Mouse (Mus musculus) forebrain, embryonic 16.5 days (tissue): ENCODE results near the gene Zfp933. TPM values are rescaled to one million over a fixed set of nuclear protein-coding genes. Genes with fewer than 3 reads are reported as not detected.

Experiments
- ATAC-seq: fragments of 200-750 bp; cut with Nextera tagmentation; 2 replicates; pipeline ENCODE4 v1.8.0; 2017; ENCODE audit warnings: mild to moderate bottlenecking, moderate library complexity
- H3K27ac ChIP-seq: fragments of 300-500 bp; sonication (generic); 2 replicates; pipeline ENCODE4 v1.5.1; 2014; ENCODE audit warnings: low read length, control low read depth
- H3K27me3 ChIP-seq: fragments of 300-500 bp; sonication (generic); replicated peaks from 2 replicates; pipeline ENCODE4 v1.6.1; 2014; ENCODE audit warnings: low read length; ENCODE audit not compliant: control insufficient read depth, insufficient read depth
- H3K36me3 ChIP-seq: fragments of 300-500 bp; sonication (generic); 2 replicates; pipeline ENCODE4 v1.6.1; 2014; ENCODE audit not compliant: control insufficient read depth, insufficient read depth
- H3K4me1 ChIP-seq: fragments of 300-500 bp; sonication (generic); replicated peaks from 2 replicates; pipeline ENCODE4 v1.6.1; 2014; ENCODE audit warnings: low read length; ENCODE audit not compliant: control insufficient read depth, insufficient read depth
- H3K4me2 ChIP-seq: fragments of 300-500 bp; sonication (generic); 2 replicates; pipeline ENCODE4 v1.6.1; 2014; ENCODE audit warnings: mild to moderate bottlenecking, low read length, control low read depth
- H3K4me3 ChIP-seq: fragments of 300-500 bp; sonication (generic); replicated peaks from 2 replicates; pipeline ENCODE4 v1.5.1; 2014; ENCODE audit warnings: mild to moderate bottlenecking, low read length, control low read depth
- H3K9ac ChIP-seq: fragments of 300-500 bp; sonication (generic); replicated peaks from 2 replicates; pipeline ENCODE4 v1.6.1; 2014; ENCODE audit warnings: low read depth, low read length, control low read depth
- H3K9me3 ChIP-seq: fragments of 300-500 bp; sonication (generic); 2 replicates; pipeline ENCODE4 v1.6.1; 2016; ENCODE audit warnings: low read length; ENCODE audit not compliant: control insufficient read depth
- WGBS: fragments of 180-500 bp; shearing (Covaris S2); extraction: QIAGEN DNeasy Blood & Tissue Kit; methylation state at CpG from one replicate; pipeline ENCODE4 v1.1.7; 2014; 5-methylcytosine and 5-hydroxymethylcytosine counted together
- polyA plus RNA-seq: library from polyadenylated mRNA; unstranded; fragments of >200 nt; fragmentation: Nextera tagmentation; extraction: Ambion mirVana; gene quantifications from 2 replicates; pipeline ENCODE4 v1.2.1, GENCODE M21; 2015

Zfp933 gene
- polyA plus RNA-seq, 1 experiment from 2014 or later, result 10.1 TPM

DNA sequence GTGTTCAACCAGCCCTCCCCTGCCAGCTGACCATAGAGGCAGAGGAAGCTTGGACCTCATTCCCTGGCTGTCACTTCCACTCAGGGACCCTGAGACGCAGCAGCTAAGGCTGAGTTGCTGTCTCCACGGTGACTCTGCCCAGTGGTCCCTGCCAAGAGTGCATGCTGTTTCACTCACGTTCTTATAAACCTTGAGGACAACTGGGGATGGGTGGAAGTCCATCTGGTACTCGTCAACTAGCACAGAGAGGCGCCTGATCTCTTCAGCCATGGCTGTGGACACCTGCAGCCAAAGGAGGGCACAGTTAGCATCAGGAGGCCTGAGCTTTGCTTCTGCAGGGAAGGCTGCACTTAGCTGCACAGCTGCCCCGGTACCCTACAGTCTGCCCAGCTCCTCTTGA is 34.9 kb upstream of the Zfp933 start:
- no peak overlapping the region for H3K4me2 ChIP-seq
- no peaks in the 10 kb centered on the region for H3K27me3 ChIP-seq
- no peak overlapping the region for H3K4me3 ChIP-seq
- no peaks in the 10 kb centered on the region for H3K9me3 ChIP-seq
- H3K9ac ChIP-seq, result no peak overlapping the region
- peaks cover 71% of the 10 kb centered on the region for H3K36me3 ChIP-seq
- H3K4me1 ChIP-seq, result no peaks in the 10 kb centered on the region
- 90% methylated on average over 6 of the region's 6 CpGs for WGBS
- no peak for ATAC-seq
- no peak overlapping the region for H3K27ac ChIP-seq

- H3K9ac ChIP-seq, result no peak overlapping the region
- H3K4me2 ChIP-seq, result no peak overlapping the region
- H3K4me1 ChIP-seq, result no peaks in the 10 kb centered on the region
- 96% methylated on average over 7 of the region's 7 CpGs for WGBS
- H3K36me3 ChIP-seq, result peaks cover 63% of the 10 kb centered on the region
- no peak overlapping the region for H3K27ac ChIP-seq
- no peaks in the 10 kb centered on the region for H3K27me3 ChIP-seq
- H3K9me3 ChIP-seq, result no peaks in the 10 kb centered on the region
- ATAC-seq, result no peak
- H3K4me3 ChIP-seq, result no peak overlapping the region
Observed at GRCm38 (mm10) chr4:147881792-147882191, 33.6 kb upstream of the Zfp933 start.

DNA sequence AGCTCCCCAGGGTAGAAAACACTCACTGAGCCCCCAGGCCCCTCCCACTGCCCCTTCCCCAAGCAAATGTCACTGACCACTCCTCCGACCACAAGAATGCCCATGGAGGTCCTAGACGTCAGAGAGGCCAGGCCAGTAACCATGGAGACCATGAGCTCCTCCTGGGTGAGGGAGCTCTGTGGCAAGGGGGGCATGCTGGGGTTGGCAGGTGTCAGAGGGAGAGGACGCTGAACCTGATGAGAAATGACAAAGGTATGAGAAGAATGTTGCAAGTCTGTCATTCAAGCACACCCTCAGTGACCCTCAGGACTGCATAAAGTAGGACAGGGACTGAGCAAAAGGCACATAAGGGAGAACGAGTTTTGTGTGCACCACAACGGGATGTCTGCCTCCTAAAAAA is 31.7 kb upstream of the Zfp933 start:
- ATAC-seq, result no peak
- no peak overlapping the region for H3K4me3 ChIP-seq
- H3K27me3 ChIP-seq, result no peaks in the 10 kb centered on the region
- no peaks in the 10 kb centered on the region for H3K4me1 ChIP-seq
- no peak overlapping the region for H3K9ac ChIP-seq
- H3K36me3 ChIP-seq, result peaks cover 65% of the 10 kb centered on the region
- H3K27ac ChIP-seq, result no peak overlapping the region
- H3K9me3 ChIP-seq, result no peaks in the 10 kb centered on the region
- H3K4me2 ChIP-seq, result no peak overlapping the region
- 64% methylated on average over 5 of the region's 5 CpGs for WGBS

DNA sequence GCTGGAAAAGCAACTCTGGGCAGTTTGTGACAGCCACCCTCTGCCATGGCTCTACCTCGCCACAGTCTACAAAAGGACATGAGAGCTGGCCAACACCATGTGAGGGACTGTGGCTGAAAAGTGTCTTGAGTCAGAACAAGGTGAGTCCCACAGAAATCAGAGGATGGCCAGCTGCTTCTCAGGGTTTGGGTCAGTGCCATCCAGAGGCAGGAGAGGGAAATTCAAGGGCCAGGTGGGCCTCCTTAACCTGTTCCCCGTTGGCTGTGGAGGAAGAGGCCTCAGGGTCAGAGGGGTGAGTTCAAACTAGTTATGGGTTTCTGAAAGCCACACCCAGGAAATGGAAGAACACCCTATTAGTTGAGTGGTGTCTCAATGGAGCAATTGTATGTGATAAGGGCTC is 31.3 kb upstream of the Zfp933 start:
- H3K27ac ChIP-seq, result no peak overlapping the region
- WGBS, result 63% methylated on average over 2 of the region's 2 CpGs
- H3K9me3 ChIP-seq, result no peaks in the 10 kb centered on the region
- no peak overlapping the region for H3K4me2 ChIP-seq
- H3K9ac ChIP-seq, result no peak overlapping the region
- H3K4me3 ChIP-seq, result no peak overlapping the region
- peaks cover 69% of the 10 kb centered on the region for H3K36me3 ChIP-seq
- ATAC-seq, result no peak
- H3K4me1 ChIP-seq, result no peaks in the 10 kb centered on the region
- H3K27me3 ChIP-seq, result no peaks in the 10 kb centered on the region

- 97% methylated on average over 9 of the region's 9 CpGs for WGBS
- H3K4me3 ChIP-seq, result no peak overlapping the region
- no peaks in the 10 kb centered on the region for H3K9me3 ChIP-seq
- no peak overlapping the region for H3K4me2 ChIP-seq
- no peak for ATAC-seq
- H3K9ac ChIP-seq, result no peak overlapping the region
- no peaks in the 10 kb centered on the region for H3K4me1 ChIP-seq
- H3K36me3 ChIP-seq, result peaks cover 73% of the 10 kb centered on the region
- H3K27me3 ChIP-seq, result no peaks in the 10 kb centered on the region
- H3K27ac ChIP-seq, result no peak overlapping the region
Observed at GRCm38 (mm10) chr4:147878537-147878936, 30.4 kb upstream of the Zfp933 start.

DNA sequence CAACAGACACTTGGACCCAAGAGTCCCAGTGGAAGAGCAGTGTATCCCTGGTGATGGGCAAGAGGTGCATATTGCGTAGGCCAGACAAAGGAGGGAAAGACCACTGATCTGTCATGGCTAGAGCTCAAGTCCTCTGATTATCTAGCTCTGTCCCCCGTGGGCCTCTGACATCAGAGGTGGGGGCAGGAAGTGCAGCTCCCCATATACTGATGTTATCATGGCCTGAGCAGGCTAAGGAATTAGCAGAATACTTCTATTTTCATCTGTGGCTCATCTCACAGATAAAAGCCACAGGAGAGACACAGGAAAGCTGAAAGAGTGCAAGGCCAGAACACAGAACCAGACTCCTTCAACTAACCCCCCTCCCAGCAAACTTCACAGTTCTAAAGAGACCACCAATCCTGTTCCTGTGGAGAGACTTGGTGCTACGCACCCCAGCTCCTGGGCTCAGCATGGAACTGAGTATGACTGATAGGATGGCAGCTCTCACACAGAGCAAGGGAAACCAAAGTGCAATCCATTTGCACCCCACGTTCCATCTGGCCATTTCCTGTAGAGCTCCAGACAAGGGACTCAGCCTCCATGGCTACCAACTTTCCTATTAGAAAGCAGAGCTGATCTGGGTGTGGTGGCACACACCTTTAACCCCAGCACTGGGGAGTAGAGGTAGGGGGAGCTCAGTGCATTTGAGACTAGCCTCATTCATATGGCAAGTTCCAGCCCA is 27.8 kb upstream of the Zfp933 start:
- ATAC-seq, result no peak
- Histone ChIP-seq H3K9ac (no peak overlapping the region), H3K9me3 (no peaks in the 10 kb centered on the region), H3K4me2 (no peak overlapping the region), H3K4me3 (no peak overlapping the region), H3K27ac (no peak overlapping the region), H3K36me3 (peaks cover 61% of the 10 kb centered on the region), H3K4me1 (no peaks in the 10 kb centered on the region), H3K27me3 (no peaks in the 10 kb centered on the region)
- 94% methylated on average over 4 of the region's 4 CpGs for WGBS

GRCm38 (mm10) chr4:147869238-147869637 is 21.1 kb upstream of the Zfp933 start:
- Histone ChIP-seq H3K4me1 (peaks cover 23% of the 10 kb centered on the region), H3K36me3 (peaks cover 16% of the 10 kb centered on the region; the same call in 1 of the 2 replicates), H3K27me3 (no peaks in the 10 kb centered on the region), H3K4me2 (peak overlapping the region; percentile 73), H3K27ac (no peak overlapping the region), H3K4me3 (peak overlapping the region; percentile 94), H3K9me3 (no peaks in the 10 kb centered on the region), H3K9ac (peak overlapping the region; percentile 40)
- WGBS, result 13% methylated on average over 5 of the region's 5 CpGs
- no peak for ATAC-seq

DNA sequence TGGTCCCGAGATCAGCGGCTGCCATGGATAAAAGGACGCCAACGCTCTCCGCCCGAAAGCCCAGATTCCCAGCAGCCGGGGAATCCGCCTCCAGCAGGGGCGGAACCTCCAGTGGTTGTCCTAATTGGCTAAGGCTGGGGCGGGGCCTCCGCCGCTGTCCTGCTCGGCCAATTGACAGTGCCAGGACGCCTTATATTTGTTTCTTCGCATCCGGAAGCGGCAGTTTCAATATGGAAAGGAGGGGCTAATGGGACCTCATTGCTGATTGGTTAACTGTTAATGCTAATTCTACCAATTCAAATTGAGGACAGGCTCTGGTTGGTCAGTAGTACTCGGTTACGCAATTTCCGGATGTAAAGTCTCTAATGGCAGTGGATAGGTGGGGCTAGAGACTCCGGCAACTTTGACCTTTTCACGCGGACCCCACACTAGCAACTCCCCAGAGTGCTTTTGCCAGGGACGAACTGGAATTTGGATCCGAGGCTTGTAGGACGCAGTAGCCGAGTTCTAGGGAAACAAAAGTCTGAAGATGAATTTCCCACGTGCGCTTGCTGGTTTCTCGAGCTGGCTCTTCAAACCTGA is 20.4 kb upstream of the Zfp933 start, which contains the start of the genes Miip and Fv1:
Miip (minus strand) TSS at position 367 of the 582 bp plus-strand sequence.
Fv1 (plus strand) TSS at position 530 of the 582 bp plus-strand sequence.
- Histone ChIP-seq H3K9ac (peak within 1 kb of the TSS; percentile 88), H3K4me2 (peak within 1 kb of the TSS; percentile 73), H3K9me3 (no peaks in the 10 kb centered on the region), H3K27ac (peak within 1 kb of the TSS; percentile 88), H3K4me3 (peak within 1 kb of the TSS; percentile 94), H3K36me3 (peaks cover 13% of the 10 kb centered on the region; the same call in 1 of the 2 replicates), H3K27me3 (no peaks in the 10 kb centered on the region), H3K4me1 (peaks cover 23% of the 10 kb centered on the region)
- ATAC-seq, result peak; percentile 97
- under 1% methylated on average over 30 of the region's 30 CpGs for WGBS

DNA sequence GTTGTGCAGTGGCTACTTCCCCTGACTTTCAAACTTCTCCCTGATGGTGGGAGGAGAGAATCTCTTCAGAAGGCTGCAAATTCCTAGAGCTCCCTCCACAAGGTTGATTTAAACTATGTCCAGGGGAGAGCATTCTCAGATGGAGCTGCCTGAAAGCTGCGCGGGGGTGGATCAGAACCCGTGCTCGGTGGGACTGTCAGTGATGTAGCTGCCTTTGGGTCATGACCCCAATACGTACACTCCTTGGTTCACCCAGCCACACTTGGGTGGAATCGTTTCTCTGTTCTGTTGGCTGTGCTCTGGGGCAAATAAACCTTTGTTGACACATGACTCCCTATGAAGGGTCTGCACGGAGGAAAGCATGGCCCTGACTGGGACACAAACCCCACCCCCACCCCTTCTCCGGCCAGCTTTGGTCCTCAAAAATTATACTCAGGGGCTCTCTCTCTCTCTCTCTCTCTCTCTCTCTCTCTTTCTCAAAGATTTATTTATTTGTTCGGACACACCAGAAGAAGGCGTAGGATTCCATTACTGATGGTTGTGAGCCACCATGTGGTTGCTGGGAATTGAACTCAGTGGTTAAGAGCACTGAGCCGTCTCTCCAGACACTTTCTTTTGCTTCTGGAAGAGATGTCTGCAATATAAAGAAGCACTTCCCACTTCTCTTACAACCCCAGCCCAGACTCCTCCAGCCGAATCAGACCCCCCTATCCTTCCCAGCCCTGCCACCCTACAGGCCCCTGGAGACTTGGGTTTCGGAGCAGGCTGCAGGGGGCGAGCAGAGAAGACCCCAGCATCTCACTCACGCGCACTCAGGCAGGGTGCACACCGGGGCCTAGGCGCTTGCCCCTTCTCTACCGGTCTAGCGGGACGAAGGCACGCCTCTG is 19.6 kb upstream of the Zfp933 start:
- peaks cover 23% of the 10 kb centered on the region for H3K4me1 ChIP-seq
- peak overlapping the region; percentile 88 for H3K27ac ChIP-seq
- H3K36me3 ChIP-seq, result peaks cover 9% of the 10 kb centered on the region; the same call in 1 of the 2 replicates
- H3K4me2 ChIP-seq, result peak overlapping the region; percentile 73
- peak; percentile 0; the same call in 1 of the 2 replicates for ATAC-seq
- peak overlapping the region; percentile 94 for H3K4me3 ChIP-seq
- H3K9me3 ChIP-seq, result no peaks in the 10 kb centered on the region
- H3K9ac ChIP-seq, result peak overlapping the region; percentile 88
- H3K27me3 ChIP-seq, result no peaks in the 10 kb centered on the region
- WGBS, result 7% methylated on average over 22 of the region's 22 CpGs
